Mouse (Mus musculus): ENCODE measurements around the gene Slc9a3r2.

DNA sequence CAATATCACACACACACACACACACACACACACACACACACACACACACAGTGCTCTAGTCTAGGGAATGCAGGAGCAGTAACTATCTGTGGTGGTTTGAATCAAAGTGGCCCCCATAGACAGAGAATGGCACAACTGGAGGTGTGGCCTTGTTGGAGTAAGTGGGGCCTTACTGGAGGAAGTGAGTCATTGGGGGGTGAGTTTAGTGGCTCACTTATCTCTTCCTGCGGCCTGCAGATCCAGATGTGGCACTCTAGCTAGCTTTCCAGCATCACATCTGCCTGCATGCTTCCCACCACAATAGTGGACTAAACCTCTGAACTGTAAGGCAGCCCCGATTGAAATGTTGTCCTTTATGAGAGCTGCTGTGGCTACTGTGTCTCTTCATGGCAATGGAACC, 39.4 kb downstream of the Slc9a3r2 start:
- TF ChIP-seq CTCF (IDR thresholded peaks at IDR 0.05; ENCODE audit: low read depth) (no peak), EP300 (optimal IDR thresholded peaks at IDR 0.05) (no peak)

Data from stomach, postnatal 0 days (tissue).